Comparison of ENCODE assay signal across 20 mouse cellular contexts in genomic region chr10:66228123-66228522, GRCm38 (mm10).
A peak's percentile ranks its signal among the peaks of the same experiment; 100 is the strongest.
DNase-seq lines count a peak whose midpoint lies in the region; ATAC-seq lines count a peak whose summit lies in the region.
"Had no signal": no experiment of that assay in that cellular context is flagged by ENCODE, and none has a peak within 500 bp of the region (broad histone marks: within the 10 kb centered on the region; RNA-seq: fewer than 3 reads in every experiment).

No protein-coding gene starts in this region.

- ATAC-seq in cerebellum, adult (ENCODE audit: insufficient number of reproducible peaks, low FRiP score, low TSS enrichment): peak; percentile 97
- ATAC-seq: forebrain, embryonic 13.5 days; intestine, embryonic 16.5 days; midbrain, embryonic 13.5 days; Patski had no signal

- DNase-seq in cerebellum, postnatal 4 days (ENCODE audit: low spot score in 2 of 2): no peak
- peak; percentile 68 for DNase-seq in cerebellum, adult 11 months
- DNase-seq in cerebellum, adult 9-10 months: peak; percentile 93
- DNase-seq in cerebellum, postnatal 36 days: peak; percentile 58 to 72
- DNase-seq in right cerebral cortex, postnatal 14 days: no peak
- DNase-seq in left cerebral cortex, postnatal 14 days (ENCODE audit: low spot score in 2 of 2): no peak
- DNase-seq in urinary bladder, postnatal 10 days (ENCODE audit: low spot score): no peak
- DNase-seq: adrenal gland, postnatal 14 days; gastrocnemius, postnatal 14 days; kidney, adult 8-10 months; layer of hippocampus, adult 9-11 months; liver; lung, adult 2 months; lung, postnatal 10 days; thymus, postnatal 4 days had no signal

- intact Hi-C loops in left cerebral cortex, postnatal 14 days (cut with DNase I): no loop called here

Comparison
In these comparisons a context has a peak if more than half of its experiments do, and no peak if none do; other contexts are left out.
1. DNase-seq: peak in cerebellum, adult 11 months (single experiment), cerebellum, adult 9-10 months (single experiment) and cerebellum, postnatal 36 days (2 of 2); none in cerebellum, postnatal 4 days (0 of 2), right cerebral cortex, postnatal 14 days (single experiment), left cerebral cortex, postnatal 14 days (0 of 2) and urinary bladder, postnatal 10 days (single experiment).